Mouse (Mus musculus) embryonic fibroblast, embryonic 13.5 days (primary cell): ENCODE measurements at regions not wholly inside any gene's neighbourhood (a gene's known extent, or its start where the extent isn't known, plus 50 kb on each side); places are given as distances from the start of the nearest gene placed in this dataset.

ENCODE experiments used
- CTCF ChIP-seq: IDR thresholded peaks from 2 replicates; pipeline ENCODE4 v1.5.1; 2011; ENCODE audit warnings: mild to moderate bottlenecking, control low read depth, low read length, moderate library complexity, borderline replicate concordance; ENCODE audit not compliant: insufficient read depth
- POLR2A ChIP-seq: IDR thresholded peaks from 2 replicates; pipeline ENCODE4 v1.6.1; 2011; ENCODE audit warnings: low read depth, mild to moderate bottlenecking, control low read depth, low read length, moderate library complexity

- TF ChIP-seq CTCF = no peak
- TF ChIP-seq POLR2A = no peak
Measured at GRCm38 (mm10) chr1:64463715-64464290, 68.6 kb upstream of the Creb1 start.
